Mouse (Mus musculus): ENCODE measurements at regions not wholly inside any gene's neighbourhood (a gene's known extent, or its start where the extent isn't known, plus 50 kb on each side); places are given as distances from the start of the nearest gene placed in this dataset.
A peak's percentile ranks its signal among the peaks of the same experiment; 100 is the strongest.

DNA sequence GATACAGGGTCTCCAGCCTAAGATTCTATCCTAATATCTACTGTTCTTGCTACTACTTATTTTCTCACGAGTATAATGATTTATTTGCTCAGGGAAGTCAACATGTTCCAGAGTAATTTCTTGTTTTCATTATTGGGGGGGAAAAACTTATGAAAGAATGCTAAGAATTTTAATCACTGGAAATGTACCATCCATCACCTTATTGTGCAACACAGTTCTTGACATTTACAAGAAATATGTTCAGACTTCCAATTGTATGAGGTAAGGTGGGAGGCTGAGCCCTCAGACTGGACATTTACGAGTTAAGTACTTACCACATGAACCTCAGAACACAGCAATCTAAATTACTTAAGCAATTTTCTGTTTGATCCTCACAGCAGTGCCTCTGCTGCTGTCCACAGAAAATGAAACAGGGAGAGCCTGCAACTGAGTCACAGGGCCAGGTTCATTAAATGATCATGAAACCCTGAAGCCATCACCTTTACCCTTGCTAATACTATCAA lies 118.1 kb upstream of the Tmtc1 start:
- WGBS, result 70% methylated on average over 2 of the region's 2 CpGs
- no peak for ATAC-seq
- Histone ChIP-seq H3K27ac (no peak overlapping the region), H3K9ac (no peak overlapping the region), H3K4me2 (no peak overlapping the region), H3K4me3 (no peak overlapping the region), H3K27me3 (no peaks in the 10 kb centered on the region), H3K36me3 (ENCODE audit: poor library complexity, severe bottlenecking) (no peaks in the 10 kb centered on the region), H3K4me1 (peaks cover 8% of the 10 kb centered on the region), H3K9me3 (replicated peaks) (no peaks in the 10 kb centered on the region)

DNA sequence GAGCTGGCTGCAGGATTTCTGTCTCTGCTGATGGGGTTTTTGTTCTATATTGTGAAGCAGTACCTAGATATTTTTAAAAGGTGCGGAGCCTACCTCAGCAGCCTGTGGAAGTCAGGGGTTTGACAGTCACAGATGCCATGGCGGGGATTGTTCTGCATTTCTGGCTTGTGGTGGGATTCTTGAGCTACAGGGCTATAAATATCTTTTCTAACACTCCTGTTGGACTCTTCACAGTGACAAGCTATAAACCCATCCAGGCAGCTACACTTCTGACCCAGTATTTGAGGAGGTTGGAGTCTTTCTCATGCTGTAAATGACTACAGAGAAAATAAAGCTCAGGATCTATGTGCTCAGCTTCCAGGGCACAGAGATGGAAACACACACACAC lies 112.3 kb upstream of the Tmtc1 start:
- Histone ChIP-seq H3K4me1 (peaks cover 6% of the 10 kb centered on the region; the same call in 1 of the 2 replicates), H3K27me3 (no peaks in the 10 kb centered on the region), H3K4me2 (no peak overlapping the region), H3K9ac (no peak overlapping the region), H3K36me3 (ENCODE audit: poor library complexity, severe bottlenecking) (no peaks in the 10 kb centered on the region), H3K9me3 (replicated peaks) (no peaks in the 10 kb centered on the region), H3K27ac (no peak overlapping the region), H3K4me3 (no peak overlapping the region)
- ATAC-seq, result no peak; the same call in 1 of the 2 replicates
- 85% methylated on average over 2 of the region's 2 CpGs for WGBS

DNA sequence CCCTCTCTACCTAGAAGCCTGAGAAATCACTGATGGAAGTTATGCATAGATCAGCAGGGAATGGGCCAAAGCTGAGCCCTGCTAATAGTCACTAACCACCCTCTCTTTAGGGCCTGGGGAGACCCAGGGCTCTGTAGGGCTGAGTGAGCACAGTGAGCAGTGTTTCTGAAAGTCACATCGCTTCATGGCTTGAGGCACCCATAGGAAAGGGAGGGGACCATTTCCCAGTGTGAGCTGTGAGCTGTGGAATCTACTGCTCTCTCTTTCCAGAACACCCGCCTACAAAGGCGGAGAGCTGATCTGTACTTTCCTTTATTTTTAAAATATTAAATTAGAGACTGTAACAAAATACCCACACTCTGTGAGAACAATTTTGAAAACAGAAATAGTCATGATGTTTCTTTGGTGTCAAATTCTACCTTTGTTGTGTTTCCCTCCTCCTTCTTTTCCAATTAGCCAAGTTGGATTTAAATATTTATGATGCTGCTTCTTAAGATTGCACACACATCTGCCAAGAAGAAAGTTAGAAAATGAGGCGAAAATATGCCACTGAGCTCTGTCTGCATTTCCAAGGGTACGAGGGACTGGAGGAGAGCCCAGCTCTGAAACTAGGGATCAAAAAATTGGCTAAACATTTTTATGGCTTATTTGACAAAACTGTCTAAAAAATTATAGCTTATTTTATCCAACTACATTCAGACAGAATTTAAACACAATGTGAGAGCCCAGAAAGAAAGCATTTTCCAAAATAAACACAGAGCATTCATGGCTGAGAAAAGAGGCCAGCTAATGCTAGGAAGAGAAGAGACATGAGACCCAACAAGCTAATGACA lies 111.7 kb upstream of the Tmtc1 start:
- no peak overlapping the region; the same call in 1 of the 2 replicates for H3K27ac ChIP-seq
- 73% methylated on average over 5 of the region's 5 CpGs for WGBS
- ATAC-seq, result peak; percentile 61; the same call in 1 of the 2 replicates

DNA sequence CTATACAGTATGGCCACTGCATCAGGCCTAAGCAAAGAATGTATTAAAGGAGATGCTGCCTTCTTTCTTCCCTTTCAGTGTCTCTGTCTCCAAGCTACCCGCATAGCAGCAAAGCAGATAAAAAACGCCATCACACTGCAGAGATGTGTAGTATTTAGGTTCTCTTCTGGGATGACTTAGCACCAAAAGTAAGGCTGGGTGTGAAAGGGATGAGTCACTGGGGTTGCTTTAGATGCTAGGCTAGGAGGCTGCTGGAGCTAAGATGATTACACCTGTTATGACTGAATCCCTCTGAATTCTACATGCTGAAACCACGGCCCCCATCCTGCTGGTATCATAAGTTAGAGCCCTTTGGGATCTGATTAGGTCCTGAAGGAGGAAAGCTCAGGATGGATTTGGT lies 110.3 kb upstream of the Tmtc1 start:
- WGBS, result 94% methylated on average over 3 of the region's 3 CpGs
- Histone ChIP-seq H3K4me3 (no peak overlapping the region), H3K9me3 (replicated peaks) (no peaks in the 10 kb centered on the region), H3K9ac (no peak overlapping the region), H3K4me1 (peaks cover 6% of the 10 kb centered on the region; the same call in 1 of the 2 replicates), H3K36me3 (ENCODE audit: poor library complexity, severe bottlenecking) (no peaks in the 10 kb centered on the region), H3K27ac (no peak overlapping the region), H3K4me2 (no peak overlapping the region), H3K27me3 (no peaks in the 10 kb centered on the region)
- no peak for ATAC-seq

More for the DNA sequence above, 111.7 kb upstream of the Tmtc1 start:
- Histone ChIP-seq H3K4me1 (peaks cover 6% of the 10 kb centered on the region; the same call in 1 of the 2 replicates), H3K4me2 (no peak overlapping the region), H3K27me3 (no peaks in the 10 kb centered on the region), H3K9ac (no peak overlapping the region), H3K4me3 (no peak overlapping the region), H3K9me3 (replicated peaks) (no peaks in the 10 kb centered on the region), H3K36me3 (ENCODE audit: poor library complexity, severe bottlenecking) (no peaks in the 10 kb centered on the region)

DNA sequence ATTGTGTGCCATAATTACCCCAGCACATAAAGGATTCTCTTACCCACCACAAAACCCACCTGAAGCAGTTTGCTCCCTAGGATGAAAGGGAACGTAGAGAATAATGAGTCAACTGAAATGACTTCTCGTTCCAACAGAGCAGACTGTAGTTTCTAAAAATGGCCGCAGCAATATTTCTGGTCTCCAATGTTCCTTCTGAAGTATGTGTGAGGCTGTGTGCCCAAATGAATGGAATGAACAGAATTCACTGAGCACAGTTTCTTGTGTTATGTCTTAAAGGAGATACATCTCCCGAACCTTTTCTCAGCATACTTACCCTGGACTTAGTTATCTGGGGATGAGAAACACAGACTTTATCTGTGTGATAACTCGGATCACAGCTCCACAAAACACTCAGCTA lies 109.4 kb upstream of the Tmtc1 start:
- 66% methylated on average over 5 of the region's 5 CpGs for WGBS
- no peak overlapping the region for H3K9ac ChIP-seq
- no peak overlapping the region for H3K4me3 ChIP-seq
- peaks cover 6% of the 10 kb centered on the region; the same call in 1 of the 2 replicates for H3K4me1 ChIP-seq
- ATAC-seq, result no peak
- H3K4me2 ChIP-seq, result no peak overlapping the region
- H3K9me3 ChIP-seq (replicated peaks), result no peaks in the 10 kb centered on the region
- H3K27ac ChIP-seq, result no peak overlapping the region
- H3K27me3 ChIP-seq, result no peaks in the 10 kb centered on the region
- no peaks in the 10 kb centered on the region for H3K36me3 ChIP-seq (ENCODE audit: poor library complexity, severe bottlenecking)

DNA sequence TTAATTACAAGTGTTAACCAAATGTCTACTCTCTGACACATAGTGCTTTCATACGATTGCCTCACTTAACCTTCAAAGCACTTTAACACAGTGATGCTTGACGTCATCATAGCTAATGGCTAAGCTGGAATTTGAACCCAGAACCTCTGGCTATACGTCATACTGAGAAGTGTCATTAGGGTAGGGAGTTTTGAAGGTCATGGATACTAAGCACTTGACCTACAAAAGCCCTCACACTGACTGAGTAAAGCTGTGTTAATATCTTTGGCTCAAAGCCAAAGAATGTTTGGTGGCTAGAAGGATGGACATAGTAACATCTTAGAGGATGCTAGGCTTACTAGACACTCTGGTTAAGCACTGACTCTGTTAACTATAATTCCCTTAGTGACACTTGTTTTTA lies 106.9 kb upstream of the Tmtc1 start:
- H3K9ac ChIP-seq, result no peak overlapping the region
- 75% methylated on average over 3 of the region's 3 CpGs for WGBS
- H3K9me3 ChIP-seq (replicated peaks), result no peaks in the 10 kb centered on the region
- H3K4me3 ChIP-seq, result no peak overlapping the region
- ATAC-seq, result no peak
- no peak overlapping the region for H3K27ac ChIP-seq
- 0 out of 2 replicates have a peak, but pooled peaks cover 2% of the 10 kb centered on the region for H3K4me1 ChIP-seq
- no peak overlapping the region for H3K4me2 ChIP-seq
- no peaks in the 10 kb centered on the region for H3K27me3 ChIP-seq
- no peaks in the 10 kb centered on the region for H3K36me3 ChIP-seq (ENCODE audit: poor library complexity, severe bottlenecking)

DNA sequence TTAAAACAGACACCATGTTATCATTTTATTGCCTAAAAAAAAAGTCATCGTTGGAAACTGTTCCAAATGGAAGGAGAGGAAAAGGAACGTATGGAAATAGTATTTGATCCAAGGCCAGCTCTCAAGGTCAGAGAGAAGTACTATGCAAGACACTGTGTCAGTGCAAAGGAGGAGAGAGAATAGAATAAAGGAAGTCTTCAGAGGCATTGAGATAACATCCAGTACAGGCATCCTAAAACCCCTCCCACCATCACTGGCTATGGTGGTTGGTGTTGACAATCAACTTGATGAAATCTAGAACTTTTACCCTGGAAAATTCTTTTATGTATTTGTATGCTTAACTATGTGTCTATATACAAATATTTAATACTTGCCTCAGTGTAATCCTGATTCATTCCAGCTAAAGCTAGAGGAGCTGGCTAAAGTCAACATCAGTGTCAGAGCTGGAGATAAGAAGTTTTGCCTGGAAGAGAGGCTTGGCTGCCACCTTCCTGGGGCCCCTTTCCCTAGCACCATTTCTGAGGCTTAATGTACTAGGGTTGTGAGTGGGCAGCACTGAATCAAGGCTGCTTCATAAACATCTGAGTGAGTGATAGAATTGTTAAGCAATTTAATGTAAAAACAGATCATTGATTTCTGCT lies 104.1 kb upstream of the Tmtc1 start:
- Histone ChIP-seq H3K9ac (no peak overlapping the region), H3K4me3 (no peak overlapping the region), H3K36me3 (ENCODE audit: poor library complexity, severe bottlenecking) (no peaks in the 10 kb centered on the region), H3K4me1 (no peaks in the 10 kb centered on the region), H3K27me3 (no peaks in the 10 kb centered on the region), H3K4me2 (no peak overlapping the region), H3K9me3 (replicated peaks) (no peaks in the 10 kb centered on the region), H3K27ac (no peak overlapping the region)
- 86% methylated on average over 2 of the region's 2 CpGs for WGBS
- no peak for ATAC-seq

DNA sequence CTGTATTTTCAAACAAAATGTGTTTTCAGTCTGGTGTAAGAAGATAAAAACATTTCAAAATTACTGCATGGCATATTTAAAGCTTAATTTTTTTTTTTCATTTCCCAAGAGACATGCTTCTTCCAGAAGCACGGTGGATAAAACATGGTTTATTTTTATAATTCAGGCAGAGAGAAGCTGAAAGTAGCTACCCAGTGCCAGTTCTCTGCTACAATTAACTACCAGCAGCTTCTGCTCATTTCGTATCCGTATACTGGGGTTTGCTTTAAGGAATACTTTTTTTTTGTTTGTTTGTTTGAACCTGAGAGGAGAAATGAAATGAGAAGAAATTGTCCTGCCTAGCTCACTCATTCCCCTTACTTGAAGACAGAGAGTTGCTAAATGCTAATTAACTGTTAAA lies 98.9 kb upstream of the Tmtc1 start:
- Histone ChIP-seq H3K36me3 (ENCODE audit: poor library complexity, severe bottlenecking) (no peaks in the 10 kb centered on the region), H3K4me2 (no peak overlapping the region), H3K27me3 (no peaks in the 10 kb centered on the region), H3K9ac (no peak overlapping the region), H3K9me3 (replicated peaks) (no peaks in the 10 kb centered on the region), H3K4me1 (0 out of 2 replicates have a peak, but pooled peaks cover 3% of the 10 kb centered on the region), H3K4me3 (no peak overlapping the region), H3K27ac (no peak overlapping the region)
- 77% methylated on average over 3 of the region's 3 CpGs for WGBS
- no peak for ATAC-seq

DNA sequence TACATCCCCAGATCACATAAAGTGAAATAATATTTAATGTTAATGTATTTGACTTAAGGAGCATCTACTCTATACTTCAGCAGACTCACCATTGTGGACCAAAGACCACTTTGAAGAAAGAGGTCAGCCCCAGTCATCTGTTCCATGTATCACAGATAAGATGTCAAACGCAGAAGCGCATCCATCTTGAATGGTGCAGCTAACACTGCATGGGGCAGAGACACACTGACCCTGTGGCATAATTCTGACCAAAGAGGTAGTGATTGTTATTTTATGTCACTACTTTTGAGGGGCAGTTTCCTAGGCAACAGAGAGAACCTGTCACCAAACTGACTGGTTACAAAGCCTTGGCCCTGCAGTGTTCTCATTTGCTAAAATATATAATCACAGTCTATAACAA lies 97.8 kb upstream of the Tmtc1 start:
- Histone ChIP-seq H3K9me3 (replicated peaks) (no peaks in the 10 kb centered on the region), H3K4me1 (0 out of 2 replicates have a peak, but pooled peaks cover 3% of the 10 kb centered on the region), H3K9ac (no peak overlapping the region), H3K27me3 (no peaks in the 10 kb centered on the region), H3K36me3 (ENCODE audit: poor library complexity, severe bottlenecking) (no peaks in the 10 kb centered on the region), H3K4me3 (no peak overlapping the region), H3K4me2 (no peak overlapping the region), H3K27ac (no peak overlapping the region)
- ATAC-seq, result peak; percentile 27; the same call in 1 of the 2 replicates
- 83% methylated on average over 2 of the region's 2 CpGs for WGBS

DNA sequence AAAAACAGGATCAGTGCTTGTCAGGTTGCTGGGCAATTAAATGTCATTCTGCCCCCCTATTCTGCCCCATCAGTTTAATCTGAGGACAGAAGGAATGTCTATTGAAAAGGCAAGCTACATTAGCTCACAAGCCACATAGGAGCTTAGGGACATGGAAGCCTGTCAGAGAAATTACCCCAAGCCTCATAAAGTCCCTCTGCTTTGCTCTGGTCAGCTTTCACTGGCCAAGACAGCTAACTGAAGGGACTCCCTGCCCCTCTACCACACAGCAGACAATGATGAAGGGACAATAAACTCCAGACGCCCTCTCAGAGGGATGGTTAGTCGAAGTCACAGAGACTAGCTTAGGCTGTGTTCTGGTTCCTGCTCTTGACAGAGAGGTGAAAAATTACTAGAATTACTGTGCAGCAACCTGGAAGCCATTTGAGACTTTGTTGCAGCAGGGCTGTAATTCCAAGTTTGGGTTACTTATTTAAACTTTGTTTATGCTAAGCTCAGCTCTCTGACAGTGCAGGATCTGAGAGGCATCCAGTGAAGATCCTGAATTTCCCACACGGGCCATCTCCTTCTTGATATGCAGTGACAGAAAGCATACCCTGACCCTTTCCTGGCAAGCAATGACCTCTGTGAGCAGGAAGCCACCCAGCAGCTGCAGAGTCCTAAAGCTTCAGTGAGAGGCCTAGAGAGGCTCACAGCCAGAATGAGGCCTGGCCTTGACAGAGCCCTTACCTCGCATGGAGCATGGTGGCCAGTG lies 95.2 kb upstream of the Tmtc1 start:
- ATAC-seq, result no peak
- Histone ChIP-seq H3K4me3 (no peak overlapping the region), H3K9ac (no peak overlapping the region), H3K27ac (no peak overlapping the region), H3K4me2 (no peak overlapping the region), H3K4me1 (0 out of 2 replicates have a peak, but pooled peaks cover 3% of the 10 kb centered on the region), H3K36me3 (ENCODE audit: poor library complexity, severe bottlenecking) (no peaks in the 10 kb centered on the region), H3K9me3 (replicated peaks) (no peaks in the 10 kb centered on the region), H3K27me3 (no peaks in the 10 kb centered on the region)
- 63% methylated on average over 4 of the region's 4 CpGs for WGBS

DNA sequence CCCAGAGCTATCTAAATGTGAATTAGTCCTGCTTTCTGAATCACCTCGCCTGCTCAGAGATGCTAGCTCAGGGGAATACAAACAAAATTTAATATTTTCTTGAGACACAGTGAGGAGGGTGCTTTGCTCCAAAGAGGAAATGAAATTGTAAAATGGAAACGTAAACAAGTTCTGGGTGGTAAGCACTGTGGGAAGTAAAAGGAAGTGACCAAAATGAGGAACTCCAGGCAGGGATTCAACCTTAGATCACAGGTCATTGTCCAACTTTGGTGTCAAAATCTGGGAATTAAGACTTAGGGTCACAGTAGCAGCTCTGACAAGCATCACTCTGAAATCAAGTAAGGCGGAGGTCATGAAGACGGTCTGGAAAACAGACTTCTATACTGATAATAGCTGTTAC lies 90.2 kb upstream of the Tmtc1 start:
- no peaks in the 10 kb centered on the region for H3K9me3 ChIP-seq (replicated peaks)
- H3K27me3 ChIP-seq, result no peaks in the 10 kb centered on the region
- no peak overlapping the region for H3K4me2 ChIP-seq
- H3K4me1 ChIP-seq, result no peaks in the 10 kb centered on the region
- no peak for ATAC-seq
- no peak overlapping the region for H3K4me3 ChIP-seq
- 81% methylated on average over 4 of the region's 4 CpGs for WGBS
- H3K36me3 ChIP-seq (ENCODE audit: poor library complexity, severe bottlenecking), result no peaks in the 10 kb centered on the region
- no peak overlapping the region for H3K27ac ChIP-seq
- no peak overlapping the region for H3K9ac ChIP-seq

DNA sequence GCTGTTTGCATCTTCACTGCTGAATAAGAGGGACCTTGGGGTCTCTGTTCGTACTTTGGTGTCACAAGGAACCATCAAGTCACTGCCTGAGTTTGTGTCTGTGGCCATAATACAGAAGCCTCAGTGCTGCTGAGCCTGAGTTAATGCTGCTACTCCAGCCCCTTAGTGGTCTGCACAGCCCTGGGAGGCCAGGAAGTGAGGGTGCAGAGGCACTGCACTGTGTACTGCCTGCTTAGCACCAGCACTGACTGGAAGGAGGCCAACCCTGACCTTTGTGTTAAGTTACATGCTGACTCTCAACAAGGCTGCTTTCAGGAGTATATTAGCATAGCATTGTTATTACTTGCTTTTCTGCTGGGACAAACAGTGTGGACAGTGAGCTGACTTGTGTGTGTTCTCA lies 86.9 kb upstream of the Tmtc1 start:
- H3K9ac ChIP-seq, result no peak overlapping the region
- no peak overlapping the region for H3K27ac ChIP-seq
- no peaks in the 10 kb centered on the region for H3K27me3 ChIP-seq
- H3K4me1 ChIP-seq, result no peaks in the 10 kb centered on the region
- H3K4me2 ChIP-seq, result no peak overlapping the region
- WGBS, result 91% methylated on average over 1 of the region's 1 CpGs
- H3K4me3 ChIP-seq, result no peak overlapping the region
- no peaks in the 10 kb centered on the region for H3K9me3 ChIP-seq (replicated peaks)
- H3K36me3 ChIP-seq (ENCODE audit: poor library complexity, severe bottlenecking), result no peaks in the 10 kb centered on the region
- ATAC-seq, result no peak
